Mouse (Mus musculus) NIH3T3 (cell line): ENCODE measurements around the gene Neu1.
"Not testable (repeated sequence)": the region's sequence is repeated elsewhere in the genome, so short reads cannot be mapped to it uniquely, and the experiment has no call there.

Source experiments
- DNase-seq: peaks from one replicate; pipeline ENCODE4 v3.0.0-alpha.2; 2012; ENCODE audit warnings: low read depth

Neu1 gene

GRCm38 (mm10) chr17:34931061-34931734 lies at the start of gene Neu1:
TSS of gene Neu1 (plus strand) at chr17:34931253.
- peak; percentile 99 for DNase-seq

GRCm38 (mm10) chr17:34881683-34882310 lies 49.3 kb upstream of the Neu1 start, which contains the start of gene Gm20547:
TSS of gene Gm20547 (minus strand) at chr17:34882042.
- no peak for DNase-seq

DNA sequence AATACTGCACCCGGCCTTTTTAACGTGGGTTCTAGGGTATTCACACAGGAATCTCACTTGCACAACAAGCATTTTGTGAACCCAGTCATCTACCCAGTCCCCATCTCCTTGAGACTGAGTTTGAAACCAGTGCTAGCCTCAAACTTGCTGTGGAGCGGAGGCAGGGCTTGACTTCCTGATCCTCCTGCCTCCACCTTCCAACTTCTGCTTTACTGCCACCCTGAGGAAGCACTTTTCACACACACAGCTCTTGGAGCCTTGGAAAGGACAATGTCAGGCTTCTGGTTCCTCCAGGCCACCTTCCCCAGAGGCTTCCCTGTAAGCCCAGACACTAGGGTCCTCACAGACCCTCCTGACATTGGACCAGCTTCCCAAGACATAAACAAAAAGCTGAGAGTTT lies 47.7 kb upstream of the Neu1 start:
- DNase-seq = peak; percentile 67

GRCm38 (mm10) chr17:34884704-34885103 lies 46.3 kb upstream of the Neu1 start:
- DNase-seq = no peak

DNA sequence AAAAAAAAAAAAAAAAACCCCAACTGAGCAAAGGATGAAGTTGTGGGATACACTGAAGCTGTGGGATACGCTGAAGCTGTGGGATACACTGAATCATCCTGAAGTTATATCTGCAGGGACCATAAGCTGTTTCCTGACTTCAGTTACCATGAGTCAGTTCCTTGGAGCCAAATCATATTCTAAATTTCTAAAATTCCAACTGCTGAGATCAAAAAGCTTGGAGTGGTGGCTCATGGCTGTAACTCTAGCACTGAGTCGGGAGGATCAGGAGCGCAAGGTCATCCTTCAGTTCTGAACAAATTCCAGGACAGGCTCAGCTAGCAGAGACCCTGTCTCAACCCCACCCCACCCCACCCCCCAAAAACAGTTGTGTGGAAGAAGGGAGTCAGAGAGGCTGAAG lies 45.4 kb upstream of the Neu1 start:
- peak; percentile 72 for DNase-seq

GRCm38 (mm10) chr17:34887942-34888341 lies 43.1 kb upstream of the Neu1 start:
- DNase-seq = peak; percentile 42

GRCm38 (mm10) chr17:34890074-34890743 lies 40.8 kb upstream of the Neu1 start:
- no peak for DNase-seq

DNA sequence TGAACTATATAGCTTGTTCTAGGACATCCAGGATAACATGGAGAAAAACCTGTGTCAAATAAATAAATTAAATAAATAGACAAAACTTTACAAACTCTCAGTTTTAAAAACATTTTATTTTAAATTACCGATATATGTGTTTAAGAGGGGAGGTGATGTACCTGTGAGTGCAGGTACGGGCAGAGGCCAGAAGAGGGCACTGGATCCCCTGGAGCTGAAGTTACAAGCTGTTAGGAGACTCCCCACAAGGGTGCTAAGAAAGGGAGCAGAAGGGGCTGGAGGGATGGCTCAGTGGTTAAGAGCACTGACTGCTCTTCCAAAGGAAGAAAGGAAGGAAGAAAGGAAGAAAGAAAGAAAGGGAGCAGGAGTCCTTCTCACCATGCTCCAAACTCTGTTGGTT lies 39.7 kb upstream of the Neu1 start:
- no peak for DNase-seq

DNA sequence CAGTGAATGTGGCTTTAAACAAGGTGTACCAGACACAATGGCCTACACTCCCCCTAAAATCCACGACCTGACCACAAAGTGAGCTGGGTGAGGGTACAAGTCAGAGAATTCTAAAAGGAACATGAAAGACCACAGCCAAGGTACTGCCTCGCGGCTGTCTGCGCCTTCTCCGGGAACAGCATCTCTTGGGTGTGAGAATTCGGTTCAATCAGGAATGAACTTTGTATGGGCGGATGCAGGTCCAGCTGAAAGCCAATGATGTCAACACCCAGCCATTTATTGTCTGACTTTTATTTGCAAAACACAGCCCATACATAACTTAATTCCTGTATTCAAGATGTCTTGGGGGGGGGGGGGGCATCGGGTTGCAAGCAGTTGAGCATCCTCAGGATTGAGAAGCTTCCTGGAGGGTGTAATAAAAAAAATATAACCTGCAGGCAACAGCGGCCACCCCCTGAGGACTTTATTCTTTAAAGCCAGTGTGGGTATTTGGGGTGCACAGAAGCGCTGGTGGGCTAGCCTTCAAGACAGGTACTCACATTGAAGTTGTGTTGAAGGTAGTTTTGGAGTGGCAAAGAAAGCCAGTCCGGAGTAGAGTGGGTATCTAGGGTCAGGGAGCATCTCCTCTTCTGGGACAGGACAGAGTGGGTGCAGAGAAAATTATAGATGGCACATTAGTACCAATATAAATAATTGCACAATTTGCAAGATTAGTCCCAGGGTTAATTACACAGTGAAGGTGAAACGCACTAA lies 37.8 kb upstream of the Neu1 start:
- no peak for DNase-seq

DNA sequence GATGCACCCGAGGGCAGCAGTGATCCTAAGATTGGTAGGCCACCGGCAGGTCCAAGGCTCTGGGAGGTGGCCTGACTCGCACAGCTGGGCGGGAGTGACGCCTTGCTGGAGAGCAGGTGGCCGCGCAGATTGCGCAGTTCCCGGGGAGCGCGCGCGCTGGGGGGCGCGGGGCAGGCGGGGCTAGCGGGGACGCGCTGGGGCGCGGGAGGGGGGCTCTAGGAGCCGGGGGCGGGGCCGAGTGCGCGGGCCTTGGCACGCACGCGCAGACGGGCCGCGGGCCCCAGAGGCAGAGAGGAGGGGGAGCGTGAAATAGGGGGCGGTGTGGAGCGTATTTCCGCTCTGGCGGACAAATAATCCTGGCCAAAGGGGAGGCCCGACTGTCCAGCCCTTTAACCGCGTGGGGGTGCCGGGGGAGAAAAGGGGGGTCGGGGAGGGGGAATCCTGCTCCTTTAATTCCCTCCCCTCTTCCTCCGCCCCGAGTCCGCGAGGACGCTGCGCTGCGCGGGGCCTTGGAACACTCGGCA lies 36.9 kb upstream of the Neu1 start:
- DNase-seq = peak; percentile 99

DNA sequence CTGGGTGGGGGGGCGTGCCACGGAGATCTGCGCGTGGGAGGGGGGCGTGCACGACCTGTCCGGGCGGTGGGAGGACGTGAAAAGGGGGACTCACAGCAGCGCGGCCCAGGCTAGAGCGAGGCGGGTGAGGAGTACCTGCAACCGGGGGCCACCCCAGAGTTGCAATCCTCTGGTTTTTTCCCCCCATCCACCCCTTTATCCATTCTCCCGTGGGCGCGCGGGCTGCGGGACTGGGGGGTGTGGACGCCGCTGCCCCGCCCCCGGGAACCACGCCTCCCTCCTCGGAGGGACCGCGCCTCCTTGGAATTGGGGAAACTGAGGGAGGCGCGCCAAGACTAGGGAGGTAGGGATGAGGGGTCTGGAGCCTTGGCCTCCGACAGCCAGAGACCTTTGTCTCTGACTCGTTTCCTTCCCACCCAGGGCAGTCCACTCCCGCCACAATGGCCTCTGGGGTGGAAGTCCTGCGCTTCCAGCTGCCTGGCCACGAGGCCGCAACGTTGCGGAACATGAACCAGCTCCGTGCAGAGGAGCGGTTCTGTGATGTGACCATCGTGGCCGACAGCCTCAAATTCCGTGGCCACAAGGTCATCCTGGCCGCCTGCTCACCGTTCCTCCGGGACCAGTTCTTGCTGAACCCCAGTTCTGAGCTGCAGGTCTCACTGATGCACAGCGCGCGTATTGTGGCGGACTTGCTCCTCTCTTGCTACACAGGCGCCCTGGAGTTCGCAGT lies 36.1 kb upstream of the Neu1 start:
- peak; percentile 73 for DNase-seq

DNA sequence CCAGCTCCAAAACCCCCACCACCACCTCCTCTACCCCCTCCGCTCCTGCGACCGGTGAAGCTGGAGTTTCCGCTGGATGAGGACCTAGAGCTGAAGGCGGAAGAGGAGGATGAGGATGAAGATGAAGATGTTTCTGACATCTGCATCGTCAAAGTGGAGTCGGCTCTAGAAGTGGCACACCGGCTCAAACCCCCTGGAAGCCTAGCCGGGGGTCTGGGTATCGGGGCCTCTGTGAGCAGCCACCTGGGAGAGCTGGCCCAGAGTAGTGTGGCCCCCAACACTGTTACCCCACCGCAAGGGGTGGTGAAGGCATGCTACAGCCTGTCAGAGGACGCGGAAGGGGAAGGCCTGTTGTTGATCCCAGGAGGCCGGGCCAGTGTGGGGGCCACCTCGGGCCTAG lies 35.3 kb upstream of the Neu1 start:
- no peak for DNase-seq

DNA sequence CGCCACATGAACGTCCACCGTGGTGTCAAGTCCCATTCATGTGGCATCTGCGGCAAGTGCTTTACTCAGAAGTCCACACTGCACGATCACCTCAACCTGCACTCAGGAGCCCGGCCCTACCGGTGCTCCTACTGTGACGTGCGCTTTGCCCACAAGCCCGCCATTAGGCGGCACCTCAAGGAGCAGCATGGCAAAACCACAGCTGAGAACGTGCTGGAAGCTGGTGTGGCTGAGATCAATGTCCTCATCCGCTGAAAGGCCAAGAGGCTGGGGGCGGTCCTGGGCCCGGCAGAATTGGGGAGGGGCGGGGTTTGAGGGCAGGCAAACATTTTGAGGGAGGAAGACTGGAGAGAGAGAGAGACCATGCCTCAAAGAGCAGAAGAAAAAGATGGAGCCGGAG lies 34.7 kb upstream of the Neu1 start:
- no peak for DNase-seq

GRCm38 (mm10) chr17:34897373-34898159 lies 33.5 kb upstream of the Neu1 start:
- peak; percentile 92 for DNase-seq

- peak; percentile 90 for DNase-seq
Observed at GRCm38 (mm10) chr17:34898160-34898586, 32.9 kb upstream of the Neu1 start, which contains the start of the genes C2 and Ehmt2. TSS of gene C2 (minus strand) at chr17:34898265. TSS of gene Ehmt2 (plus strand) at chr17:34898469.

DNA sequence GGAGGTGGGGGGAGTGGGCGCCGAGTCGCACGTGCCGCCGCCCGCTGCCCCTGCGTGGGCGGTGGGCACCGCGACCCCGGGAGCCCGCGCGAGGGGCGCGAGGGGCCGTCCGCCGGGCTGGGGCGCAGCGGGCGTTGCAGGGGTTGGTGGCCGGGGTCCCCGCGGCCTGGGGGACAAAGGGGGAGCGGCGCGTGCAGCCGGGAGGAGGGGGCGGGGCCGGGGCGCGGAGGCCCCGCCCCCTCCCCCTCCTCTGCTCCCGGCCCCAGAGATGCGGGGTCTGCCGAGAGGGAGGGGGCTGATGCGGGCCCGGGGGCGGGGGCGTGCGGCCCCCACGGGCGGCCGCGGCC lies 32.4 kb upstream of the Neu1 start:
- DNase-seq = peak; percentile 50

DNA sequence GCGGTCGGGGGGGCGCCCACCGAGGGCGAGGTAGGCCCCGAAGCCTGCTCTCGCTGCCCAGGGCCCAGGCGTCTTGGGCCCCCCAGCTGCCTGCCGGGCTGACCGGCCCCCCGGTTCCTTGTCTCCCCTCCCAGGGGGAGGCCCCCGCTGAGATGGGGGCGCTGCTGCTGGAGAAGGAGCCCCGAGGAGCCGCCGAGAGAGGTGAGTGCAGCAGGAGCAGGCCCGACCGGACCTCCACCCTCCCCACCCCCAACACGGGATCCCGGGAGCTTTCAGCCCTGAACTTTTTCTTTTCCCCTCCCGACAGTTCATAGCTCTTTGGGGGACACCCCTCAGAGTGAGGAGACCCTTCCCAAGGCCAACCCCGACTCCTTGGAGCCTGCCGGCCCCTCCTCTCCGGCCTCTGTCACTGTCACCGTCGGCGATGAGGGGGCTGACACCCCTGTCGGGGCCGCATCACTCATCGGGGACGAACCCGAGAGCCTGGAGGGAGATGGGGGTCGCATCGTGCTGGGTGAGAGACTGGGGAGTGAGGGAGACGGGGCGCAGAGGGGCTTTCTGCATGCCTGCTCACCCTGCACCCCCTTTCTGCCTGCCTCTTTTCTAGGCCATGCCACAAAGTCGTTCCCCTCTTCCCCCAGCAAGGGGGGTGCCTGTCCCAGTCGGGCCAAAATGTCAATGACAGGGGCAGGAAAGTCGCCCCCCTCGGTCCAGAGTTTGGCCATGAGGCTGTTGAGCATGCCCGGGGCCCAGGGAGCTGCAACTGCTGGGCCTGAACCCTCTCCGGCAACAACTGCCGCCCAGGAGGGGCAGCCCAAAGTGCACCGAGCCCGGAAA lies 31.8 kb upstream of the Neu1 start:
- peak; percentile 53 for DNase-seq

DNA sequence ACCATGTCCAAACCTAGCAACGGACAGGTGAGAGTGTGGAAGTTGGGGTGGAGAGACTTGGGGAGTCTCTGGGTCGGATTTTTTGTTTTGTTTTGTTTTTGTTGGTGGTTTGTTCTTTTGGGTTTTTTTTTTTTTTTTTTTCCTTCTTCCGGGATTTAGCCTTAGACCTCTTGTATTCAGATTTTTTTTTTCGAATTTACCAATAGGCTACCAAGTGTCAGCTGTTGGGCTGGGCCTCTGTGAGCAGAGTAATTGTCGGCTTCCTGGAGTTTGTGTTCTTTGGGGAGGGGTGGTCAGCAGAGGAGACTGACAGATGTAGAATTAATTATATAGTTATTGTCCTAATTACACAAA lies 31.2 kb upstream of the Neu1 start:
- peak; percentile 73 for DNase-seq

DNA sequence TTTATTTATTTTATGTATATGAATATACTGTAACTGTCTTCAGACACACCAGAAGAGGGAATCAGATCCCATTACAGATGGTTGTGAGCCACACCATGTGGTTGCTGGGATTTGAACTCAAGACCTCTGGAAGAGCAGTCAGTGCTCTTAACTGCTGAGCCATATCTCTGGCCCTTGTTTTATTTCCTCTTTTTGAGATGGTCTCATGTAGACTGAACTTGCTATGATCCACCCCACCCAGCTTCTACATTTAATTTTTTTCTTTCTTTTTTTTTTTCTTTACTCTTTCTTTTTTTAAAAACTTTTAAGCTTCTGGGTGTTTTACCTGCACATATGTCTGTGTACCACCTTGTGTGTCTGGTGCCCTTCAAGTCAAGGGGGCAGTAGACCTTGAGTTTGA lies 30.2 kb upstream of the Neu1 start:
- not testable (repeated sequence) for DNase-seq

DNA sequence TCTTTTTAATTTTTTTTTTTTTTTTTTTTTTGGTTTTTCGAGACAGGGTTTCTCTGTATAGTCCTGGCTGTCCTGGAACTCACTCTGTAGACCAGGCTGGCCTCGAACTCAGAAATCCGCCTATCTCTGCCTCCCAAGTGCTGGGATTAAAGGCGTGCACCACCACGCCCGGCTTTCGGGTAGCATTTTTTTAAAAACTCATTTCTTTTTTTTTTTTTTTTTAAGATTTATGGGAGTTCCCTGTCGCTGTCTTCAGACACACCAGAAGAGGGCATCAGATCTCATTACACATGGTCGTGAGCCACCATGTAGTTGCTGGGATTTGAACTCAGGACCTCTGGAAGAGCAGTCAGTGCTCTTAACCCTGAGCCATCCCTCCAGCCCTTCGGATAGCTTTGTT lies 29.1 kb upstream of the Neu1 start:
- not testable (repeated sequence) for DNase-seq
